Mouse (Mus musculus) gonadal fat pad, adult 2 months (tissue): ENCODE measurements around the gene Adtrp. TPM values are rescaled to one million over a fixed set of nuclear protein-coding genes. Genes with fewer than 3 reads are reported as not detected.

Experiments used
- DNase-seq: peaks from one replicate; pipeline ENCODE4 v3.0.0-alpha.2; 2012; ENCODE audit warnings: low read depth
- polyA plus RNA-seq: library from polyadenylated mRNA; depleted of rRNA; stranded (reverse); fragments of >200 nt; gene quantifications from 2 replicates; pipeline ENCODE4 v1.2.3, GENCODE M21; 2012

Adtrp gene
- polyA plus RNA-seq, 1 experiment = 8.8 TPM

- DNase-seq = peak; percentile 100
Observed at GRCm38 (mm10) chr13:41828296-41828754, 19.2 kb downstream of the Adtrp start.

- DNase-seq = no peak
Observed at GRCm38 (mm10) chr13:41827581-41827980, 19.9 kb downstream of the Adtrp start.

- DNase-seq = no peak
Observed at GRCm38 (mm10) chr13:41825379-41825966, 22.0 kb downstream of the Adtrp start.

GRCm38 (mm10) chr13:41823077-41823476 is 24.4 kb downstream of the Adtrp start:
- DNase-seq = no peak

- no peak for DNase-seq
Observed at GRCm38 (mm10) chr13:41822617-41823016, 24.9 kb downstream of the Adtrp start.

GRCm38 (mm10) chr13:41822091-41822490 is 25.4 kb downstream of the Adtrp start:
- DNase-seq = no peak

GRCm38 (mm10) chr13:41820947-41821346 is 26.5 kb downstream of the Adtrp start:
- DNase-seq = no peak

GRCm38 (mm10) chr13:41819918-41820317 is 27.6 kb downstream of the Adtrp start:
- DNase-seq = no peak

GRCm38 (mm10) chr13:41819484-41819883 is 28.0 kb downstream of the Adtrp start:
- no peak for DNase-seq

GRCm38 (mm10) chr13:41817583-41817982 is 29.9 kb downstream of the Adtrp start:
- DNase-seq = no peak

GRCm38 (mm10) chr13:41816643-41817042 is 30.8 kb downstream of the Adtrp start:
- DNase-seq = no peak

GRCm38 (mm10) chr13:41810776-41811175 is 36.7 kb downstream of the Adtrp start:
- DNase-seq = no peak

GRCm38 (mm10) chr13:41807815-41808214 is 39.7 kb downstream of the Adtrp start:
- no peak for DNase-seq

GRCm38 (mm10) chr13:41807300-41807699 is 40.2 kb downstream of the Adtrp start:
- DNase-seq = no peak

GRCm38 (mm10) chr13:41805138-41805820 is 42.2 kb downstream of the Adtrp start:
- no peak for DNase-seq

GRCm38 (mm10) chr13:41803656-41804265 is 43.7 kb downstream of the Adtrp start:
- DNase-seq = no peak

GRCm38 (mm10) chr13:41801177-41801636 is 46.3 kb downstream of the Adtrp start:
- no peak for DNase-seq

GRCm38 (mm10) chr13:41792849-41793248 is 54.6 kb downstream of the Adtrp start:
- no peak for DNase-seq

GRCm38 (mm10) chr13:41787863-41788536 is 59.5 kb downstream of the Adtrp start:
- no peak for DNase-seq

GRCm38 (mm10) chr13:41786640-41787039 is 60.8 kb downstream of the Adtrp start:
- DNase-seq = no peak

GRCm38 (mm10) chr13:41784889-41785701 is 62.4 kb downstream of the Adtrp start:
- no peak for DNase-seq
